Mouse (Mus musculus) adrenal gland, postnatal 14 days (tissue): ENCODE results near the gene Gm29427. TPM values are rescaled to one million over a fixed set of nuclear protein-coding genes. Genes with fewer than 3 reads are reported as not detected.
"Not testable (repeated sequence)": the region's sequence is repeated elsewhere in the genome, so short reads cannot be mapped to it uniquely, and the experiment has no call there.

Source experiments
- DNase-seq: peaks from one replicate; pipeline ENCODE4 v3.0.0; 2021; ENCODE audit warnings: mixed read lengths
- total RNA-seq: library from RNA; stranded (reverse); gene quantifications from 2 replicates; pipeline ENCODE4 v1.2.3, GENCODE M21; 2021

The Gm29427 gene
- total RNA-seq, 1 experiment from 2014 or later: not detected

GRCm38 (mm10) chr1:130659641-130660040 lies 56.0 kb downstream of the Gm29427 start:
- DNase-seq: not testable (repeated sequence)

GRCm38 (mm10) chr1:130644103-130644502 lies 71.5 kb downstream of the Gm29427 start:
- DNase-seq: no peak

GRCm38 (mm10) chr1:130640967-130641366 lies 74.6 kb downstream of the Gm29427 start:
- no peak for DNase-seq

- DNase-seq: peak; percentile 76
Observed at GRCm38 (mm10) chr1:130633761-130634410, 81.7 kb downstream of the Gm29427 start.

- DNase-seq: no peak
Observed at GRCm38 (mm10) chr1:130633316-130633715, 82.3 kb downstream of the Gm29427 start.

GRCm38 (mm10) chr1:130629521-130629920 lies 86.1 kb downstream of the Gm29427 start, which contains the start of gene Zp3r:
TSS of gene Zp3r (minus strand) at chr1:130629621.
- no peak for DNase-seq

Other genes with a start within 250 kb of the Gm29427 start
- gene Zp3r, start 86.2 kb downstream of the Gm29427 start, total RNA-seq: not detected in 2 replicates
- gene C4bp, start 54.2 kb downstream of the Gm29427 start, total RNA-seq: 1.7 and 31.3 TPM in 2 replicates
- gene Yod1, start 1.5 kb upstream of the Gm29427 start, total RNA-seq: 9.8 and 10.1 TPM in 2 replicates
- gene Pfkfb2, start 13.5 kb upstream of the Gm29427 start, total RNA-seq: 19.5 and 23.1 TPM in 2 replicates
- 2.1 and 2.7 TPM in 2 replicates for gene AA986860, start 16.2 kb upstream of the Gm29427 start, total RNA-seq
- not detected in 2 replicates for gene Fcamr, start 85.1 kb upstream of the Gm29427 start, total RNA-seq
- 0.19 and 5.1 TPM in 2 replicates for gene Pigr, start 110.9 kb upstream of the Gm29427 start, total RNA-seq
- gene Fcmr, start 149.9 kb upstream of the Gm29427 start, total RNA-seq: 2.6 and 17.6 TPM in 2 replicates
- gene Il24, start 171.7 kb upstream of the Gm29427 start, total RNA-seq: not detected in 2 replicates
- gene Il20, start 195.7 kb upstream of the Gm29427 start, total RNA-seq: not detected in 2 replicates
- gene Il19, start 224.3 kb upstream of the Gm29427 start, total RNA-seq: not detected in 2 replicates